Mouse (Mus musculus): ENCODE data around the gene Stard7.

DNA sequence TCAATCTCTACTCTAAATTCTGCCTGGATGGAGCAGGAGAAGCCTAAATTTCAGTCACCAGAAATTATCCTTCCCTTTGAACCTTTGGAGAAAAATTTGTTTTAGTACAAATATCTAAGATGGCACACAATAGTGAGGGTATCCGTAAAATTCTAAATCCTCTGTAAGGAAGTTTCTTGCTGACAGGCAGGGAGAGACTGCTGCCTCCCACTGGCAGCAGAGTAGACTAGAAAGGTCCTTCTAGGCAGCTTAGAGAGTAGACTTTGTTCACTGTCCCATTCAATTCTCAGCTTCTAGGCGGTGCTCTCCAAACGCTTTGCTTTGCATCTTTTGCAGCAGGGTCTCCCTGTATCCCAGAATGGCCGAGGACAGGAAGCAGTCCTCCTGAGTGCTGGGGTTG is 2.2 kb upstream of the Stard7 start:
- no peak for TF ChIP-seq CTCF (IDR thresholded peaks at IDR 0.05)
- TF ChIP-seq EP300 (IDR thresholded peaks at IDR 0.05), result no peak
